Mouse (Mus musculus): Measurements from ENCODE around the gene Pik3ip1.

Pik3ip1 gene

GRCm38 (mm10) chr11:3337173-3337955 lies 7.2 kb downstream of the Pik3ip1 start:
- peak; percentile 42 for DNase-seq (ENCODE audit: low spot score)

GRCm38 (mm10) chr11:3337961-3338360 lies 7.8 kb downstream of the Pik3ip1 start:
- DNase-seq (ENCODE audit: low spot score), result no peak

- no peak for DNase-seq (ENCODE audit: low spot score)
These were observed 11.3 kb downstream of the Pik3ip1 start for GRCm38 (mm10) chr11:3341476-3341875.

GRCm38 (mm10) chr11:3344916-3345315 lies 14.7 kb downstream of the Pik3ip1 start:
- no peak for DNase-seq (ENCODE audit: low spot score)

GRCm38 (mm10) chr11:3346351-3346750 lies 16.1 kb downstream of the Pik3ip1 start:
- DNase-seq (ENCODE audit: low spot score), result no peak

- DNase-seq (ENCODE audit: low spot score), result peak; percentile 83
These were observed 17.1 kb downstream of the Pik3ip1 start for GRCm38 (mm10) chr11:3347091-3347834.

- DNase-seq (ENCODE audit: low spot score), result no peak
These were observed 17.6 kb downstream of the Pik3ip1 start for GRCm38 (mm10) chr11:3347835-3348195.

GRCm38 (mm10) chr11:3348576-3349342 lies 18.6 kb downstream of the Pik3ip1 start:
- DNase-seq (ENCODE audit: low spot score), result peak; percentile 31

GRCm38 (mm10) chr11:3349343-3349695 lies 19.1 kb downstream of the Pik3ip1 start:
- DNase-seq (ENCODE audit: low spot score), result no peak

- no peak for DNase-seq (ENCODE audit: low spot score)
These were observed 21.9 kb downstream of the Pik3ip1 start for GRCm38 (mm10) chr11:3352131-3352530.

- no peak for DNase-seq (ENCODE audit: low spot score)
These were observed 22.9 kb downstream of the Pik3ip1 start for GRCm38 (mm10) chr11:3352990-3353585.

- no peak for DNase-seq (ENCODE audit: low spot score)
These were observed 32.7 kb downstream of the Pik3ip1 start for GRCm38 (mm10) chr11:3362854-3363253.

- DNase-seq (ENCODE audit: low spot score), result no peak
These were observed 36.2 kb downstream of the Pik3ip1 start for GRCm38 (mm10) chr11:3366411-3366810.

- no peak for DNase-seq (ENCODE audit: low spot score)
These were observed 38.8 kb downstream of the Pik3ip1 start for GRCm38 (mm10) chr11:3368983-3369382.

GRCm38 (mm10) chr11:3369449-3369848 lies 39.2 kb downstream of the Pik3ip1 start:
- DNase-seq (ENCODE audit: low spot score), result no peak

- no peak for DNase-seq (ENCODE audit: low spot score)
These were observed 40.0 kb downstream of the Pik3ip1 start for GRCm38 (mm10) chr11:3370162-3370561.

GRCm38 (mm10) chr11:3370928-3371598 lies 40.9 kb downstream of the Pik3ip1 start:
- DNase-seq (ENCODE audit: low spot score), result peak; percentile 52

GRCm38 (mm10) chr11:3371599-3372295 lies 41.5 kb downstream of the Pik3ip1 start:
- DNase-seq (ENCODE audit: low spot score), result no peak

GRCm38 (mm10) chr11:3373591-3374292 lies 43.5 kb downstream of the Pik3ip1 start:
- DNase-seq (ENCODE audit: low spot score), result no peak

- DNase-seq (ENCODE audit: low spot score), result no peak
These were observed 44.1 kb downstream of the Pik3ip1 start for GRCm38 (mm10) chr11:3374293-3374645.

GRCm38 (mm10) chr11:3374741-3375140 lies 44.5 kb downstream of the Pik3ip1 start:
- no peak for DNase-seq (ENCODE audit: low spot score)

Data from ovary, postnatal 14 days (tissue).